Mouse (Mus musculus) lung, adult 2 months (tissue): ENCODE results near the gene Ctsw. TPM values are rescaled to one million over a fixed set of nuclear protein-coding genes. Genes with fewer than 3 reads are reported as not detected.

ENCODE experiments used
- DNase-seq: peaks from one replicate; pipeline ENCODE4 v3.0.0; 2022
- H3K4me1 ChIP-seq: fragments of 200-500 bp; 2 replicates; pipeline ENCODE4 v1.6.1; 2011; ENCODE audit warnings: low read length; ENCODE audit not compliant: control insufficient read depth, insufficient read depth
- H3K4me3 ChIP-seq: fragments of 200-500 bp; replicated peaks from 2 replicates; pipeline ENCODE3; 2011; ENCODE audit warnings: low read depth, mild to moderate bottlenecking, control low read depth, low read length; ENCODE audit errors: extremely low read depth
- CTCF ChIP-seq: fragments of 200-500 bp; IDR thresholded peaks from 2 replicates; pipeline ENCODE4 v1.5.1; 2011; ENCODE audit warnings: mild to moderate bottlenecking, low read length, control low read depth; ENCODE audit not compliant: insufficient read depth
- POLR2A ChIP-seq: fragments of 200-500 bp; IDR thresholded peaks from 2 replicates; pipeline ENCODE4 v1.6.1; 2011; ENCODE audit warnings: low read depth, mild to moderate bottlenecking, control low read depth, low read length, borderline replicate concordance; ENCODE audit errors: extremely low read depth
- WGBS: fragments of 180-500 bp; shearing (Covaris S2); methylation state at CpG from one replicate; pipeline ENCODE4 v1.1.7; 2018; 5-methylcytosine and 5-hydroxymethylcytosine counted together
- polyA plus RNA-seq: library from polyadenylated mRNA; depleted of rRNA; stranded (reverse); fragments of >200 nt; gene quantifications from 2 replicates; pipeline ENCODE4 v1.2.3, GENCODE M21; 2012; rRNA removed

Gene Ctsw
- polyA plus RNA-seq, 1 experiment, result 4.9 TPM

- peaks cover 8% of the 10 kb centered on the region for H3K4me1 ChIP-seq
- no peak for DNase-seq
- no peak overlapping the region for H3K4me3 ChIP-seq
- 92% methylated on average over 8 of the region's 8 CpGs for WGBS
- no peak for TF ChIP-seq CTCF
- TF ChIP-seq POLR2A, result no peak
Measured at GRCm38 (mm10) chr19:5418750-5419466, 49.4 kb downstream of the Ctsw start.

Other genes with a start within 250 kb of the Ctsw start
- gene Pacs1, start 195.4 kb downstream of the Ctsw start, polyA plus RNA-seq, result 37.2 and 40.6 TPM in 2 replicates
- 121 and 132 TPM in 2 replicates for gene Sf3b2, start 173.1 kb downstream of the Ctsw start, polyA plus RNA-seq
- 1.9 and 2.3 TPM in 2 replicates for gene Gal3st3, start 170.2 kb downstream of the Ctsw start, polyA plus RNA-seq
- not detected in 2 replicates for gene Catsper1, start 132.8 kb downstream of the Ctsw start, polyA plus RNA-seq
- 1.9 and 32.5 TPM in 2 replicates for gene Cst6, start 118.9 kb downstream of the Ctsw start, polyA plus RNA-seq
- gene Eif1ad, start 101.8 kb downstream of the Ctsw start, polyA plus RNA-seq, result 15.5 and 21.4 TPM in 2 replicates
- gene Banf1, start 101.3 kb downstream of the Ctsw start, polyA plus RNA-seq, result 68.1 and 94.3 TPM in 2 replicates
- gene Sart1, start 79.8 kb downstream of the Ctsw start, polyA plus RNA-seq, result 15.6 and 35.7 TPM in 2 replicates
- gene Tsga10ip, start 66.0 kb downstream of the Ctsw start, polyA plus RNA-seq, result not detected in 2 replicates
- gene Drap1, start 43.5 kb downstream of the Ctsw start, polyA plus RNA-seq, result 151 and 176 TPM in 2 replicates
- 85.2 and 86.7 TPM in 2 replicates for gene AI837181, start 43.4 kb downstream of the Ctsw start, polyA plus RNA-seq
- gene Fosl1, start 21.0 kb downstream of the Ctsw start, polyA plus RNA-seq, result 0.34 and 0.36 TPM in 2 replicates
- 15.8 and 17.0 TPM in 2 replicates for gene Ccdc85b, start 10.6 kb downstream of the Ctsw start, polyA plus RNA-seq
- 129 and 144 TPM in 2 replicates for gene Fibp, start 7.9 kb downstream of the Ctsw start, polyA plus RNA-seq
- gene Efemp2, start 5.4 kb upstream of the Ctsw start, polyA plus RNA-seq, result 96.9 and 103 TPM in 2 replicates
- 50.3 and 53.0 TPM in 2 replicates for gene Mus81, start 19.9 kb upstream of the Ctsw start, polyA plus RNA-seq
- 439 and 568 TPM in 2 replicates for gene Cfl1, start 21.9 kb upstream of the Ctsw start, polyA plus RNA-seq
- 1.1 and 1.2 TPM in 2 replicates for gene 1700020D05Rik, start 35.3 kb upstream of the Ctsw start, polyA plus RNA-seq
- 8.8 and 15.6 TPM in 2 replicates for gene Snx32, start 42.0 kb upstream of the Ctsw start, polyA plus RNA-seq
- 2.3 and 11.2 TPM in 2 replicates for gene Ovol1, start 92.1 kb upstream of the Ctsw start, polyA plus RNA-seq
- 14.5 and 15.3 TPM in 2 replicates for gene Ap5b1, start 99.5 kb upstream of the Ctsw start, polyA plus RNA-seq
- gene Rnaseh2c, start 133.4 kb upstream of the Ctsw start, polyA plus RNA-seq, result 38.6 and 47.6 TPM in 2 replicates
- 72.5 and 75.7 TPM in 2 replicates for gene Kat5, start 141.7 kb upstream of the Ctsw start, polyA plus RNA-seq
- 118 and 120 TPM in 2 replicates for gene Rela, start 169.0 kb upstream of the Ctsw start, polyA plus RNA-seq
- gene Sipa1, start 195.2 kb upstream of the Ctsw start, polyA plus RNA-seq, result 163 and 214 TPM in 2 replicates
- 141 and 162 TPM in 2 replicates for gene Map3k11, start 220.2 kb upstream of the Ctsw start, polyA plus RNA-seq
- 156 and 166 TPM in 2 replicates for gene Pcnx3, start 220.4 kb upstream of the Ctsw start, polyA plus RNA-seq
- 2.0 and 4.6 TPM in 2 replicates for gene Kcnk7, start 235.9 kb upstream of the Ctsw start, polyA plus RNA-seq